Mouse (Mus musculus): Measurements from ENCODE around the gene Gipr.

DNA sequence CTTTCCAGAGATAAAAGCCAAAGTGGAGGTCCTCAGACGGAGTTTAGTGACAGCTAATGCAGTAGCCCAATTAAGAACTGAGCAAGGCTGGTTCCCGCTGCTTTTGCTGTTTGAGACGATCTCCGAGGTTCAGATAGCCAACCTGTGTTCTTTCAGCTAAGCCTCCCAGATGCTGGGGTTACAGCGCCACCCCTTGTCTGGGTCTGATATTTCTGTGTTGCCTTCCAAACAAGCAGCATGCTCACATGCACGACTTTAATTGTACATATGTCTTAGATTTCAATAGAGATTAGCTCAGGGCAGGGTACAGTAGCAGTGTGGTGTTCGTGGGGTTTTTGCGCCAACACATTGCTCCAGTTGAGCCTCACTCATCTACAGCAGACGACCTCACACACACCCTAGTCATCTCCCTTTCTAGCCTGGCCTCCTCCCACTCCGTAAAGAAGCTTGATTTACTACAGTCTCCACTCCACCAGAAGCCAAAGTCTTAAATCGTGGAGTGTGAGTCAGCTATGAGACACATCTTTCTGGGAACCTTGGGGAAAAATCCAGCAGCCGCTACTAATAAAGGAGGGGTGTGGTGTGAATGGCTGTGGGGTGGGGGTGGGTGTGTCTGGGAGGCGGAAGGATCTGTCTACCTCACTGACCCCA lies 10.0 kb downstream of the Gipr start:
- TF ChIP-seq POLR2A (IDR thresholded peaks at IDR 0.05; ENCODE audit: extremely low read depth, insufficient read depth, low read length): no peak
- peak; percentile 2; the same call in 1 of the 2 replicates for TF ChIP-seq CTCF (IDR thresholded peaks at IDR 0.05; ENCODE audit: low read depth, low read length)

Data from liver, adult 2 months (tissue).